Mouse (Mus musculus): Measurements from ENCODE around the gene Gm36864.
"Not testable (repeated sequence)": the region's sequence is repeated elsewhere in the genome, so short reads cannot be mapped to it uniquely, and the experiment has no call there.

The Gm36864 gene

GRCm38 (mm10) chr7:44235909-44236308 is at the start of gene Gm36864:
Gm36864 (plus strand) TSS chr7:44236177.
- no peak for DNase-seq (ENCODE audit: low read depth, low spot score)

- DNase-seq (ENCODE audit: low read depth, low spot score), result not testable (repeated sequence)
Observed at GRCm38 (mm10) chr7:44186516-44186915, 49.5 kb upstream of the Gm36864 start.

GRCm38 (mm10) chr7:44187936-44188335 is 48.0 kb upstream of the Gm36864 start, which contains the start of gene Klk1b24:
Klk1b24 (plus strand) TSS chr7:44188236.
- DNase-seq (ENCODE audit: low read depth, low spot score), result not testable (repeated sequence)

GRCm38 (mm10) chr7:44193466-44193865 is 42.5 kb upstream of the Gm36864 start:
- DNase-seq (ENCODE audit: low read depth, low spot score), result not testable (repeated sequence)

- no peak for DNase-seq (ENCODE audit: low read depth, low spot score)
Observed at GRCm38 (mm10) chr7:44197891-44198290, 38.1 kb upstream of the Gm36864 start, which contains the start of gene Klk1b3. Klk1b3 (plus strand) TSS chr7:44198191.

GRCm38 (mm10) chr7:44207135-44207534 is 28.8 kb upstream of the Gm36864 start, which contains the start of gene Klk1b4:
Klk1b4 (plus strand) TSS chr7:44207435.
- not testable (repeated sequence) for DNase-seq (ENCODE audit: low read depth, low spot score)

GRCm38 (mm10) chr7:44208307-44208706 is 27.7 kb upstream of the Gm36864 start:
- DNase-seq (ENCODE audit: low read depth, low spot score), result no peak

GRCm38 (mm10) chr7:44215645-44216044 is 20.3 kb upstream of the Gm36864 start, which contains the start of gene Klk1b5:
Klk1b5 (plus strand) TSS chr7:44215945.
- no peak for DNase-seq (ENCODE audit: low read depth, low spot score)

- not testable (repeated sequence) for DNase-seq (ENCODE audit: low read depth, low spot score)
Observed at GRCm38 (mm10) chr7:44221601-44222000, 14.4 kb upstream of the Gm36864 start.

GRCm38 (mm10) chr7:44222335-44222734 is 13.6 kb upstream of the Gm36864 start:
- DNase-seq (ENCODE audit: low read depth, low spot score), result not testable (repeated sequence)

GRCm38 (mm10) chr7:44225076-44225475 is 10.9 kb upstream of the Gm36864 start, which contains the start of gene Klk1:
Klk1 (plus strand) TSS chr7:44225360.
- DNase-seq (ENCODE audit: low read depth, low spot score), result no peak

- DNase-seq (ENCODE audit: low read depth, low spot score), result no peak
Observed at GRCm38 (mm10) chr7:44239913-44240312, 3.9 kb downstream of the Gm36864 start.

GRCm38 (mm10) chr7:44240712-44241111 is 4.7 kb downstream of the Gm36864 start:
- DNase-seq (ENCODE audit: low read depth, low spot score), result no peak

GRCm38 (mm10) chr7:44241163-44241562 is 5.2 kb downstream of the Gm36864 start:
- DNase-seq (ENCODE audit: low read depth, low spot score), result no peak

- DNase-seq (ENCODE audit: low read depth, low spot score), result no peak
Observed at GRCm38 (mm10) chr7:44244080-44244479, 8.1 kb downstream of the Gm36864 start.

- peak; percentile 87 for DNase-seq (ENCODE audit: low read depth, low spot score)
Observed at GRCm38 (mm10) chr7:44246055-44246983, 10.3 kb downstream of the Gm36864 start, which contains the start of the genes 1700028J19Rik and 2410002F23Rik. 1700028J19Rik (minus strand) TSS chr7:44246695. 2410002F23Rik (plus strand) TSS chr7:44246722.

GRCm38 (mm10) chr7:44246984-44247470 is 11.1 kb downstream of the Gm36864 start:
- DNase-seq (ENCODE audit: low read depth, low spot score), result peak; percentile 64

- DNase-seq (ENCODE audit: low read depth, low spot score), result no peak
Observed at GRCm38 (mm10) chr7:44247971-44248370, 12.0 kb downstream of the Gm36864 start.

GRCm38 (mm10) chr7:44249248-44249647 is 13.3 kb downstream of the Gm36864 start:
- no peak for DNase-seq (ENCODE audit: low read depth, low spot score)

GRCm38 (mm10) chr7:44250732-44251275 is 14.8 kb downstream of the Gm36864 start:
- DNase-seq (ENCODE audit: low read depth, low spot score), result not testable (repeated sequence)

GRCm38 (mm10) chr7:44253023-44253616 is 17.1 kb downstream of the Gm36864 start:
- no peak for DNase-seq (ENCODE audit: low read depth, low spot score)

- DNase-seq (ENCODE audit: low read depth, low spot score), result no peak
Observed at GRCm38 (mm10) chr7:44254930-44255329, 19.0 kb downstream of the Gm36864 start.
